Mouse (Mus musculus) liver, embryonic 14.5 days (tissue): ENCODE results near the gene Slc38a1. TPM values are rescaled to one million over a fixed set of nuclear protein-coding genes. Genes with fewer than 3 reads are reported as not detected.

Experiments
- ATAC-seq: fragments of 200-750 bp; cut with Nextera tagmentation; 2 replicates; pipeline ENCODE4 v1.8.0; 2017; ENCODE audit warnings: moderate number of reproducible peaks, mild to moderate bottlenecking, moderate library complexity; ENCODE audit not compliant: insufficient read depth
- DNase-seq, 3 experiments: peaks; one replicate each; pipeline ENCODE4 v3.0.0-alpha.2; 2012 to 2013; ENCODE audit warnings: low read depth in 3 of 3, low spot score in 3 of 3
- H3K27ac ChIP-seq: fragments of 300-500 bp; sonication (generic); 2 replicates; pipeline ENCODE4 v1.5.1; 2014; ENCODE audit warnings: moderate library complexity, mild to moderate bottlenecking, control low read depth, inconsistent platforms
- H3K27me3 ChIP-seq: fragments of 300-500 bp; sonication (generic); 2 replicates; pipeline ENCODE4 v1.6.1; 2014; ENCODE audit warnings: mild to moderate bottlenecking, low read length, moderate library complexity; ENCODE audit not compliant: control insufficient read depth, insufficient read depth
- H3K36me3 ChIP-seq: fragments of 300-500 bp; sonication (generic); replicated peaks from 2 replicates; pipeline ENCODE4 v1.6.1; 2014; ENCODE audit warnings: low read depth; ENCODE audit not compliant: control insufficient read depth, insufficient read depth
- H3K4me1 ChIP-seq, 2 experiments: fragments of 200-500 bp in 1 of 2; fragments of 300-500 bp in 1 of 2; sonication (generic) in 1 of 2; replicated peaks; 2 replicates each; pipeline ENCODE4 v1.6.1; 2012 to 2014; ENCODE audit warnings: antibody characterized with exemption in 1 of 2, inconsistent platforms in 1 of 2, low read length in 1 of 2; ENCODE audit not compliant: control insufficient read depth in 2 of 2, insufficient read depth in 2 of 2
- H3K4me2 ChIP-seq: fragments of 300-500 bp; sonication (generic); 2 replicates; pipeline ENCODE4 v1.6.1; 2014; ENCODE audit warnings: low read depth, mild to moderate bottlenecking, control low read depth, moderate library complexity
- H3K4me3 ChIP-seq, 2 experiments: fragments of 200-500 bp in 1 of 2; fragments of 300-500 bp in 1 of 2; sonication (generic) in 1 of 2; 2 replicates each; pipeline ENCODE4 v1.5.1; 2012 to 2014; ENCODE audit warnings: low read depth in 2 of 2, low read length in 2 of 2, mild to moderate bottlenecking in 2 of 2, control low read depth in 1 of 2, inconsistent platforms in 1 of 2, moderate library complexity in 1 of 2; ENCODE audit not compliant: insufficient read depth in 1 of 2
- H3K9ac ChIP-seq: fragments of 300-500 bp; sonication (generic); replicated peaks from 2 replicates; pipeline ENCODE4 v1.6.1; 2014; ENCODE audit warnings: mild to moderate bottlenecking, control low read depth, moderate library complexity
- H3K9me3 ChIP-seq: fragments of 300-500 bp; sonication (generic); 2 replicates; pipeline ENCODE4 v1.6.1; 2016; ENCODE audit warnings: low read length, mixed read lengths; ENCODE audit not compliant: control insufficient read depth
- CTCF ChIP-seq: IDR thresholded peaks from 2 replicates; pipeline ENCODE4 v1.5.1; 2016; ENCODE audit warnings: antibody characterized with exemption, low read depth, control low read depth
- EP300 ChIP-seq: IDR thresholded peaks from 2 replicates; pipeline ENCODE4 v1.6.1; 2016; ENCODE audit warnings: antibody characterized with exemption, low read depth
- WGBS: fragments of 180-500 bp; shearing (Covaris S2); extraction: QIAGEN DNeasy Blood & Tissue Kit; methylation state at CpG from one replicate; pipeline ENCODE4 v1.1.7; 2014; ENCODE audit not compliant: insufficient replicate concordance; 5-methylcytosine and 5-hydroxymethylcytosine counted together
- polyA plus RNA-seq, 2 experiments: library from polyadenylated mRNA; depleted of rRNA in 1 of 2; stranded (reverse) in 1 of 2; unstranded in 1 of 2; fragments of >200 nt; fragmentation: Nextera tagmentation in 1 of 2; extraction: Ambion mirVana in 1 of 2; gene quantifications; 2 replicates each; pipeline versions ENCODE4 v1.2.1 to v1.2.3; 2012 to 2014

The Slc38a1 gene
- polyA plus RNA-seq, 2 experiments, result 9.3 to 15.5 TPM

- 9% methylated on average over 11 of the region's 11 CpGs for WGBS
- Histone ChIP-seq H3K27me3 (no peaks in the 10 kb centered on the region), H3K27ac (no peak overlapping the region), H3K4me3 (no peak overlapping the region), H3K9me3 (no peaks in the 10 kb centered on the region), H3K4me2 (peak overlapping the region; percentile 40), H3K9ac (no peak overlapping the region; the same call in 1 of the 2 replicates), H3K4me1 (peaks cover 0 to 5% of the 10 kb centered on the region in 2 experiments; a peak in 2 of 4 replicates), H3K36me3 (peaks cover 18% of the 10 kb centered on the region)
- ATAC-seq (peak; percentile 42; the same call in 1 of the 2 replicates), DNase-seq (no peak)
- TF ChIP-seq EP300 (no peak), CTCF (no peak)
Observed at GRCm38 (mm10) chr15:96684132-96684830, 41.6 kb upstream of the Slc38a1 start.

- Histone ChIP-seq H3K4me2 (no peak overlapping the region), H3K36me3 (no peaks in the 10 kb centered on the region), H3K4me3 (no peak overlapping the region), H3K27me3 (no peaks in the 10 kb centered on the region; the same call in 1 of the 2 replicates), H3K27ac (no peak overlapping the region), H3K9me3 (no peaks in the 10 kb centered on the region), H3K4me1 (peaks cover 0 to 16% of the 10 kb centered on the region in 2 experiments; a peak in 2 of 4 replicates), H3K9ac (no peak overlapping the region)
- ATAC-seq (no peak), DNase-seq (no peak)
- no peak for TF ChIP-seq EP300
- TF ChIP-seq CTCF, result no peak
- WGBS, result 42% methylated on average over 19 of the region's 19 CpGs
Observed at GRCm38 (mm10) chr15:96678871-96679773, 36.4 kb upstream of the Slc38a1 start.

GRCm38 (mm10) chr15:96676518-96676917 lies 33.8 kb upstream of the Slc38a1 start:
- no peak for ATAC-seq
- TF ChIP-seq EP300 (no peak), CTCF (no peak)
- peaks cover 0 to 18% of the 10 kb centered on the region in 2 experiments; a peak in 2 of 4 replicates for H3K4me1 ChIP-seq
- H3K4me2 ChIP-seq, result no peak overlapping the region
- no peak overlapping the region for H3K4me3 ChIP-seq
- H3K9me3 ChIP-seq, result no peaks in the 10 kb centered on the region
- no peaks in the 10 kb centered on the region for H3K36me3 ChIP-seq
- DNase-seq, result no peak
- no peaks in the 10 kb centered on the region; the same call in 1 of the 2 replicates for H3K27me3 ChIP-seq
- H3K27ac ChIP-seq, result no peak overlapping the region
- H3K9ac ChIP-seq, result no peak overlapping the region
- WGBS, result 53% methylated on average over 10 of the region's 10 CpGs

GRCm38 (mm10) chr15:96675744-96676143 lies 33.0 kb upstream of the Slc38a1 start:
- no peak overlapping the region for H3K9ac ChIP-seq
- TF ChIP-seq EP300 (no peak), CTCF (no peak)
- peaks cover 0 to 18% of the 10 kb centered on the region in 2 experiments; a peak in 2 of 4 replicates for H3K4me1 ChIP-seq
- no peak for DNase-seq
- no peaks in the 10 kb centered on the region; the same call in 1 of the 2 replicates for H3K27me3 ChIP-seq
- H3K4me3 ChIP-seq, result no peak overlapping the region
- H3K4me2 ChIP-seq, result no peak overlapping the region
- no peak for ATAC-seq
- WGBS, result 78% methylated on average over 15 of the region's 15 CpGs
- no peaks in the 10 kb centered on the region for H3K36me3 ChIP-seq
- no peaks in the 10 kb centered on the region for H3K9me3 ChIP-seq
- H3K27ac ChIP-seq, result no peak overlapping the region

- ATAC-seq, result no peak
- WGBS, result 77% methylated on average over 11 of the region's 11 CpGs
Observed at GRCm38 (mm10) chr15:96675055-96675454, 32.3 kb upstream of the Slc38a1 start.

More at GRCm38 (mm10) chr15:96675055-96675454, 32.3 kb upstream of the Slc38a1 start:
- H3K4me2 ChIP-seq, result no peak overlapping the region
- no peak overlapping the region for H3K4me3 ChIP-seq
- DNase-seq, result no peak
- no peak overlapping the region for H3K27ac ChIP-seq
- no peaks in the 10 kb centered on the region for H3K36me3 ChIP-seq
- TF ChIP-seq EP300, result no peak
- TF ChIP-seq CTCF, result no peak
- no peaks in the 10 kb centered on the region for H3K9me3 ChIP-seq
- no peak overlapping the region for H3K9ac ChIP-seq
- H3K4me1 ChIP-seq, result peaks cover 0 to 18% of the 10 kb centered on the region in 2 experiments; a peak in 2 of 4 replicates
- no peaks in the 10 kb centered on the region; the same call in 1 of the 2 replicates for H3K27me3 ChIP-seq
